Mouse (Mus musculus) erythroblast, embryonic 14.5 days (primary cell): Measurements from ENCODE around the gene Mettl16. TPM values are rescaled to one million over a fixed set of nuclear protein-coding genes. Genes with fewer than 3 reads are reported as not detected.

ENCODE experiments used
- H3K27me3 ChIP-seq: 2 replicates; pipeline ENCODE4 v1.6.1; 2012; ENCODE audit warnings: inconsistent platforms; ENCODE audit not compliant: control insufficient read depth
- H3K36me3 ChIP-seq: 2 replicates; pipeline ENCODE4 v1.6.1; 2012; ENCODE audit warnings: mild to moderate bottlenecking, inconsistent platforms; ENCODE audit not compliant: control insufficient read depth
- H3K4me1 ChIP-seq: 2 replicates; pipeline ENCODE4 v1.6.1; 2012; ENCODE audit warnings: inconsistent platforms; ENCODE audit not compliant: control insufficient read depth
- H3K4me3 ChIP-seq: replicated peaks from 2 replicates; pipeline ENCODE3; 2012; ENCODE audit warnings: moderate library complexity, mild to moderate bottlenecking, inconsistent platforms
- H3K9me3 ChIP-seq: 2 replicates; pipeline ENCODE4 v1.6.1; 2012; ENCODE audit warnings: low read length, inconsistent platforms, mixed read lengths; ENCODE audit not compliant: control insufficient read depth
- GATA1 ChIP-seq: IDR thresholded peaks from 2 replicates; pipeline ENCODE4 v1.6.1; 2012; ENCODE audit warnings: low read length, inconsistent platforms, mixed read lengths
- TAL1 ChIP-seq: IDR thresholded peaks from 3 replicates; pipeline ENCODE4 v1.6.1; 2012; ENCODE audit warnings: low read length, inconsistent platforms, mixed read lengths
- polyA plus RNA-seq: library from polyadenylated mRNA; stranded (reverse); fragments of >175 nt; gene quantifications from 2 replicates; pipeline ENCODE4 v1.2.3, GENCODE M21; 2012

Gene Mettl16
- polyA plus RNA-seq, 1 experiment, result 0.70 TPM

DNA sequence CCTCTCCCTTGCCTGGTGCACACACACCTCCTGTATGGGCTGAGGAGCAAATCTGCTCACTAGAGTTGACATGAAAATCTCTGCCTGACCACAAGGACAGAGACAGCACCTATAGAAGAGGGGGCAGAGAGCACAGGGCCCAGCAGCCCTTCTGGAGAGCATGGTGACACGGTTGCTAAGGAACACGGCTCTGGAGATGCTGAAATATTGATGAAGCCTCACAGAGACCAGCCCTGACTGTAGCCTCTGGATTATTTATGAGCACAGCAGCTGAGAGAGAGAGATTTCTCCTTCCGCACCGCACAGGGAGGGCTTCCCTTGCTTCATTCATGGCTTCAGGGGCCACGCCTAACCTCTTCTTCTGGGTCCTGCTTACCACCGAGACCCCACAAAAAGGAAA lies 99.0 kb downstream of the Mettl16 start:
- Histone ChIP-seq H3K27me3 (no peaks in the 10 kb centered on the region), H3K4me3 (no peak overlapping the region), H3K9me3 (no peaks in the 10 kb centered on the region), H3K36me3 (peaks cover 18% of the 10 kb centered on the region; the same call in 1 of the 2 replicates), H3K4me1 (no peaks in the 10 kb centered on the region)
- TF ChIP-seq GATA1, result no peak
- no peak for TF ChIP-seq TAL1

DNA sequence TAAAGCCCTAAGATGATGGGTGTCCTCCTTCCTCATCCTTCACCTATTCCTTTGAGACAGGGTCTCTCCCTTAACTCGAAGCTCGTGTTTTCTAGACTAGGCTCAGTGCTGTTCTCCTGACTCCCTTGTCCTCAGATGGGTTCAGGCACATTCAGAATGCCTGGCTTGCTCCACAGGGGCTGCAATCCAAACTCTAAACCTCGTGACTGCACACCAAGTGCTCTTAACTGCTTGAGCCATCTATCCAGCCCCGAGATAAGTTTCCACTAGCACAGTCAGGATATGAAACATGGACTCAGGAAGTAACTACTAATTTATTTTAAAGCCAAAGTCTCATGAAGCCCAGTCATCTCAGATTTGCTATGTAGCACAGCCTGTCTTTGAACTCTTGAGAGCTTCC lies 99.9 kb downstream of the Mettl16 start:
- no peaks in the 10 kb centered on the region for H3K9me3 ChIP-seq
- H3K36me3 ChIP-seq, result peaks cover 11% of the 10 kb centered on the region; the same call in 1 of the 2 replicates
- H3K4me3 ChIP-seq, result no peak overlapping the region
- no peaks in the 10 kb centered on the region for H3K27me3 ChIP-seq
- no peak for TF ChIP-seq GATA1
- H3K4me1 ChIP-seq, result no peaks in the 10 kb centered on the region

DNA sequence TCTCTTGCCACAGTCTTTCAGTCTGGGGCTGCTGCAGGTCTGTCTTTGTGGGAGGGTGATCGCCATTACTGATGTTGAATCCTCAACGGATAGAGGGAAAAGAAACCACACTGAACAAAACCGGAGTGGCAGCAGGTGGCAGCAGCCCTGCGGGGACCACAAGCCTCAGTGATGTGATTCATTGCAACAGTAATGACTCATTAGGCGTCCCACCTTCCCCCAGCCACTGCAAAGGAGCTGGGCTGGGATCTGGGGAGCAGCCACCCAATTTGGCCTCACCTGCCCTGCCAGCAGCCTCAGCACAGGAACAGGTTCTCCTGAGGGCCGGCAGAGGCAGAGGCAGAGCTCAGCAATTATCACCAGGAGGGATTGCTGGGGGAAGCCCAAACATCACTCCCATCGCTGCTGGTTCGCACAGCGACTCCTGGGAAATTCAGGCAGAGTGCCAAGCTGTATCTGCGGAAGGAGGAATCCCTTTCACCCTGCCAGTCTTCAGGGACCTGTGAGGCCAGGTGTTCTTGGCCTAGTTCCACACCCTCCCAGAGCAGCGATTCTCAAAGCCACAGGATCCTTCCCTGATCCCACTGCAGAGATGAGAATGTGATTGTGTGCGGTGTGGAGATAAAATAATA lies 100.5 kb downstream of the Mettl16 start:
- H3K36me3 ChIP-seq, result peaks cover 11% of the 10 kb centered on the region; the same call in 1 of the 2 replicates
- TF ChIP-seq TAL1 (no peak), GATA1 (no peak)

DNA sequence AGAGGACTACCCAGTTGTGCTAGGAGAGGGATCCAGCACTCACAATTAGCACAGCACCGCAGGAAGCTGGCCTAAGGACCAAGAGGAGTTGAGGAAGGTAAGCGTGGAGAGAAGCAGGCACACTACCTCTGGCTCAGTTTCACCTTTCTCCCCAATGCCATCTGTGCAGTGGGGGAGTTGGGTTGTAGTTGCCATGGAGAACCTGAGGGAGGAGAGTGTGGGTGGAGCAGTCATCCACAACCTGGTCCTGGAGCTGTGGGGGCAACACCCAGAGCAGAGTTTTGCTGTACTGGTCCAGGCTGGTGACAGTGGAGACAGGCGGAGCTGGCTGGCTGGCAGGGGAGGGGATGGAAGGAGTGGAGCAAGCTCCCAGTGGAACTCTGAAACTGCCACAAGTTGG lies 104.0 kb downstream of the Mettl16 start:
- H3K9me3 ChIP-seq, result no peaks in the 10 kb centered on the region
- H3K36me3 ChIP-seq, result no peaks in the 10 kb centered on the region

More for the DNA sequence above, 100.5 kb downstream of the Mettl16 start:
- no peaks in the 10 kb centered on the region for H3K27me3 ChIP-seq
- H3K4me3 ChIP-seq, result no peak overlapping the region
- H3K4me1 ChIP-seq, result no peaks in the 10 kb centered on the region
- no peaks in the 10 kb centered on the region for H3K9me3 ChIP-seq

DNA sequence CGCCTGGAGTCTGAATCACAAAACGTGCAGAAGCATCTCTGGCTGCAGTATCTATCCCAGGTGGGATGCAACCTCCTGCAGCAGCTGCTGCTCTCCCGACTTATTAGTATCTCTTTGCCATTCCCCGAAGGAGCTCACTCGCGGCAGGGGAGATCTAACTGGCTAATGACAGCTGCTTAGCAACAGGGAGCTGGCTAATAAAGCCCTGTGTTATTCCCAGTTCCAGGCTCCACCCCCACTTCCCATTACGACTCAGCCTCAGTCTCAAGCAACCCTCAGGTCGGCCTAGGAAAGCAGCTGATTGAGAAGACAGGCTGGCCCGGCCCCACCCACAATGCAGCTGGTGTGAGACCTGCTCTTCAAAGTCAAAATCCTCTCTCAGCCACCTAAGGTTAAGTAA lies 106.2 kb downstream of the Mettl16 start:
- Histone ChIP-seq H3K36me3 (no peaks in the 10 kb centered on the region), H3K4me1 (peaks cover 6% of the 10 kb centered on the region), H3K9me3 (no peaks in the 10 kb centered on the region), H3K27me3 (no peaks in the 10 kb centered on the region), H3K4me3 (no peak overlapping the region)
- TF ChIP-seq GATA1 (no peak), TAL1 (no peak)

More for the DNA sequence above, 104.0 kb downstream of the Mettl16 start:
- no peak for TF ChIP-seq GATA1
- no peak for TF ChIP-seq TAL1
- peaks cover 3% of the 10 kb centered on the region; the same call in 1 of the 2 replicates for H3K4me1 ChIP-seq
- H3K4me3 ChIP-seq, result no peak overlapping the region
- H3K27me3 ChIP-seq, result no peaks in the 10 kb centered on the region

Other genes with a start within 250 kb of the Mettl16 start
- 0.01 and 0.03 TPM in 2 replicates for gene Rap1gap2, start 159.9 kb upstream of the Mettl16 start, polyA plus RNA-seq
- gene Ccdc92b, start 151.2 kb upstream of the Mettl16 start, polyA plus RNA-seq, result 5.0 and 5.6 TPM in 2 replicates
- gene Cluh, start 121.3 kb upstream of the Mettl16 start, polyA plus RNA-seq, result 0.49 and 0.65 TPM in 2 replicates
- gene Pafah1b1, start 46.2 kb upstream of the Mettl16 start, polyA plus RNA-seq, result 1.4 and 2.0 TPM in 2 replicates
- 3.4 and 3.7 TPM in 2 replicates for gene Mnt, start 60.1 kb downstream of the Mettl16 start, polyA plus RNA-seq
- gene Sgsm2, start 126.2 kb downstream of the Mettl16 start, polyA plus RNA-seq, result 0.17 and 0.18 TPM in 2 replicates
- gene Tsr1, start 127.2 kb downstream of the Mettl16 start, polyA plus RNA-seq, result 0.09 and 0.24 TPM in 2 replicates
- gene Smg6, start 155.0 kb downstream of the Mettl16 start, polyA plus RNA-seq, result 2.3 and 3.1 TPM in 2 replicates
- 0.08 and 0.14 TPM in 2 replicates for gene Srr, start 155.1 kb downstream of the Mettl16 start, polyA plus RNA-seq